16 mouse cellular contexts compared by ENCODE assay signal in the genomic region with DNA sequence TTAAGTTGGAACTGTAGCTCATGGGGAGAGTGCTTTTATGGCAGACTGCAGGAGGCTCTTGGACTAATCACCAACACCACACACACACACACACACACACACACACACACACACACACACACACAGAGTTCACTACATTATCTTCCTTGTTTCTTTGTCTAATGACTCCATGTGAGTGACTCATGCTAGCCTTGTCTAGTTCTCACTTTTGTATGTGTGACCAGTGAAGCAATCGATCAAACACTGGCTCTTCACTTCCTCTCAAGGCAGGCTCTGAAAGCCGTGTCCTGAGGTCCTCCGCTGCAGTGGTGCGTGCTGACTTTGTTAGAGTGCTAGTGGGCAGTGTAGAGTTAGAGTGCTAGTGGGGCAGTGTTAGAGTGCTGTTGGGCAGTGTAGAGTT. TPM values are rescaled to one million over a fixed set of nuclear protein-coding genes. Genes with fewer than 3 reads are reported as not detected.
DNase-seq lines count a peak whose midpoint lies in the region; ATAC-seq and TF ChIP-seq lines count a peak whose summit lies in the region.
"Had no signal": no experiment of that assay in that cellular context is flagged by ENCODE, and none has a peak within 500 bp of the region (broad histone marks: within the 10 kb centered on the region; RNA-seq: fewer than 3 reads in every experiment).

No protein-coding gene starts in this region.

- no peak for TF ChIP-seq CTCF in bone marrow macrophage, adult 2 months (IDR thresholded peaks at IDR 0.05; ENCODE audit: low read depth, low read length)

- DNase-seq in adrenal gland, adult 8-10 months: peak; percentile 6
- DNase-seq in adrenal gland, postnatal 25 days: no peak
- peak; percentile 87 for DNase-seq in 416B (ENCODE audit: low read depth)
- DNase-seq in ovary, postnatal 36 days (ENCODE audit: low spot score): no peak
- DNase-seq in left cerebral cortex, postnatal 4 days: no peak
- DNase-seq in layer of hippocampus, postnatal 14 days (ENCODE audit: low spot score in 2 of 2): no peak
- DNase-seq: cerebellum, adult 8-10 months; embryo, embryonic 11 days; kidney, postnatal 14 days; thymus, adult 18-20 months had no signal

- no peak overlapping the region for H3K4me3 ChIP-seq in bone marrow macrophage, adult 2 months (ENCODE audit: insufficient read depth, low read length)
- H3K4me3 ChIP-seq: forebrain, embryonic 15.5 days; limb, embryonic 12.5 days had no signal

- H3K27ac ChIP-seq in bone marrow macrophage, adult 2 months (ENCODE audit: insufficient read depth, low read depth, low read length): peak overlapping the region; percentile 47
- H3K27ac ChIP-seq: forebrain, embryonic 15.5 days; limb, embryonic 12.5 days; macrophage had no signal

- H3K4me1 ChIP-seq in bone marrow macrophage, adult 2 months (ENCODE audit: control insufficient read depth, insufficient read depth, low read length): peaks cover 13% of the 10 kb centered on the region
- H3K4me1 ChIP-seq: forebrain, embryonic 15.5 days; limb, embryonic 12.5 days had no signal

- intact Hi-C loops in left cerebral cortex, postnatal 4 days (cut with DNase I): no loop called here

- TF ChIP-seq POLR2A in bone marrow macrophage, adult 2 months (IDR thresholded peaks at IDR 0.05; ENCODE audit: borderline replicate concordance, low read depth, low read length): no peak

- peak; percentile 100 for ATAC-seq in megakaryocyte progenitor cell, adult 5-6 weeks (replicated peaks; ENCODE audit: poor library complexity)
- ATAC-seq: forebrain, embryonic 15.5 days; midbrain, embryonic 16.5 days had no signal

RNA-seq across cellular contexts. Expression of a gene that starts 30.2 kb away (rescaled TPM):
- total RNA-seq in adrenal gland, adult 8-10 months (2022): 10 to 100 TPM; 39.5 to 42.7 (median 40.2) TPM
- total RNA-seq in adrenal gland, postnatal 25 days (2021): 42.3 and 44.8 TPM in 2 replicates
- polyA plus RNA-seq in bone marrow macrophage, adult 2 months (2012; ENCODE audit: insufficient read depth, insufficient read length, missing spikeins): 29.4 and 33.6 TPM in 2 replicates
- total RNA-seq in megakaryocyte progenitor cell, adult 5-6 weeks (2015): 15.5 and 21.0 TPM in 2 replicates
- 12.0 and 13.7 TPM in 2 replicates for total RNA-seq in megakaryocyte progenitor cell, adult 5-6 weeks (2017)
- total RNA-seq in left cerebral cortex, postnatal 4 days (2021): 10 to 100 TPM; 79.2 to 80.4 TPM
- total RNA-seq in layer of hippocampus, postnatal 14 days (2021): 10 to 100 TPM; 94.9 to 96.4 TPM

Comparison
In these comparisons a context has a peak if more than half of its experiments do, and no peak if none do; other contexts are left out.
1. DNase-seq: peak in adrenal gland, adult 8-10 months (single experiment) and 416B (single experiment); none in adrenal gland, postnatal 25 days (single experiment), ovary, postnatal 36 days (single experiment), left cerebral cortex, postnatal 4 days (single experiment) and layer of hippocampus, postnatal 14 days (0 of 2).